Mouse (Mus musculus): ENCODE results near the gene Oard1.

Oard1 gene

DNA sequence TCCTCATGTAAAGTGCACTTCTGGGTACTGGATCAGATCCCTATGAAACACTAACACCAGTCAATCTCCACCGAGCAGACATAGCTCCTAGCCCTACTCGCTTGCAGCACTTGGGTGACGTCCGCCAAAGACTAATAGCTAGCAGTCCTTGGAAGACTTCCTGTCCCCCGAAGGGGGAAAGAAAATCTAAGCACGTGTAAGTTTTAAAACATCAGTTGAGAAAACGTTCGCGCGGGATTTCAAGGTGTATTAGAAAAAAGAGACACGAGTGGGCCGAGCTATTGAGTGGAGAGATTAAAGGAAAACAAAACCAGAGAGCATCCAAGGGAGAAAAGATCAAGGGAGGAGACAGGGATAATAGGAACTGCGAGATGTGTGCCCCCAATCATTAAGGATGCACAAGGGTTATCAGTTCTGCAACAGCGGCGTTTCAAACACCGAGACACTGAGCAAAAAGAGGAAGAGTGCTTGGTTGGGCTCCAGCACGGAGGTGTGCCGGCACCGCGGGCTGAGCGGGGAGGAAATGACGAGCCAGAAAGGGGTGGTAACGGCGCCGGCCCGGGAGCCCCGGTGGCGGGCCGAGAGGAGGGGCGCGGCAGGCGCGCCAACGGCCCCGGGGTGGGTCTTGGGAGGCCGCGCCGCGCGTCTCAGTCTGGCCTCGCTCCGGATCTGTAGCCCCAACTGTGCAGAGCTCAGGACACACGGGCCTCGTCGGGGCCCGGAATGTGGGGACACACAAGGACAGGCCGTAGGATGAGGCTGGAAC, 1.1 kb upstream of the Oard1 start:
- DNase-seq = peak; percentile 85 to 87

DNA sequence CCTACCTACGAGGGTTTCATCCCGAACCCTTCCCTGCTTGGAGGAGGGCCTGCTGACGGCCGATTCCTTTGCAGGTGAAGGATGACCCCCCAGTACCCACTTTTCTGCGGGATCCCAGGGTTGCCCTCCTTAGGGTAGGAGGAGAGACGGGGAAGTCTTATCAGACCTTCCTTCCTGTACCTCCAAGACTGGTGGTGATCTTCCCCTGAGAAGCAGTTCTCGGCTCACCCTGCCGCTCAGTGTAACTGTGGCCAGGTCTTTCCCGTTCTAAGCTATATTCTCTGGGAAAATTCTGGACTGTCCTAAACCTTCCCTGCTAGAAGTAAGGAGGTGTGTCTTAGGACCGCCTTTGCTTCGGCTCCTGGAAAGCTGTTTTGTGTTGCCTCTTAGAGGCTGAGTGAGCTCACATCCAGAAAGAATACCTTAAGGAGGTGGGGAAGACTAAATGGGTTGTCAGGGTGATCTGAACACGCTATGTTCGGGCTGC, 528 bp downstream of the Oard1 start:
- no peak for DNase-seq

DNA sequence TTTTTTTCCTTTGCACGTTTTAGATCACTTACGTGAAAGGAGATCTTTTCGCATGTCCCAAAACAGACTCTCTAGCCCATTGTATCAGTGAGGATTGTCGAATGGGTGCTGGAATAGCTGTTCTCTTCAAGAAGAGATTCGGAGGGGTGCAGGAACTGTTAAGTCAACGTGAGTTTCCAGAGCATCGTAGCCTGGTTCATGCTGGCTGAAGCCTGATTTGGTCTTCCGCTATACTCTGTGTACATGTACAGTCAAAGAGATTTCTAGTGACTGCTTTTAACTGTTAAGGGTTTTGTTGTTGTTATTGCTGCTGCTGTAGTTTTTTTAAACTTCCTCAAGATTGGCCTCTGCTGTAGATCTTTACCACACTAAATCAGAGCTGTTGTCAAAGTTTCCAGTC, 1.4 kb downstream of the Oard1 start:
- DNase-seq = no peak

DNA sequence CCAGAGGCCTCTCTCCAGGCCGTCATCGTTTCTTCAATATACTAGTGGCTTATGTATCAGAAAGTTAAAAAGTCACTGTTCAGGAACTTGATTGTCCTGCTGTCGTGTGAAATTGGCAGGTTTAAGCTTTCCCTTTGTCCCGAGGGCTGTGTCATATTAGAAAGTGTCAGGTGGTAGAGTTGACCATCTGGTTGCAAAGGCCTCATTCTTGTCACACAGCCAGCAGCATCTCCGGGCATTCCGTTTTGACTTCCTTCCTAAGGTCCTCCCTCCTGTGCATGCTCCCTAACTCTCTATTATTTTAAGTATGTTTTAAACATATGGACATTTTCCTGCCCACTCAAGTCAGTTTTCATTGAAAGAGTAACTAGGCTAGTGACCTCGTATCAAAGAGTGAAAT, 6.2 kb downstream of the Oard1 start:
- peak; percentile 75 to 77 for DNase-seq

DNA sequence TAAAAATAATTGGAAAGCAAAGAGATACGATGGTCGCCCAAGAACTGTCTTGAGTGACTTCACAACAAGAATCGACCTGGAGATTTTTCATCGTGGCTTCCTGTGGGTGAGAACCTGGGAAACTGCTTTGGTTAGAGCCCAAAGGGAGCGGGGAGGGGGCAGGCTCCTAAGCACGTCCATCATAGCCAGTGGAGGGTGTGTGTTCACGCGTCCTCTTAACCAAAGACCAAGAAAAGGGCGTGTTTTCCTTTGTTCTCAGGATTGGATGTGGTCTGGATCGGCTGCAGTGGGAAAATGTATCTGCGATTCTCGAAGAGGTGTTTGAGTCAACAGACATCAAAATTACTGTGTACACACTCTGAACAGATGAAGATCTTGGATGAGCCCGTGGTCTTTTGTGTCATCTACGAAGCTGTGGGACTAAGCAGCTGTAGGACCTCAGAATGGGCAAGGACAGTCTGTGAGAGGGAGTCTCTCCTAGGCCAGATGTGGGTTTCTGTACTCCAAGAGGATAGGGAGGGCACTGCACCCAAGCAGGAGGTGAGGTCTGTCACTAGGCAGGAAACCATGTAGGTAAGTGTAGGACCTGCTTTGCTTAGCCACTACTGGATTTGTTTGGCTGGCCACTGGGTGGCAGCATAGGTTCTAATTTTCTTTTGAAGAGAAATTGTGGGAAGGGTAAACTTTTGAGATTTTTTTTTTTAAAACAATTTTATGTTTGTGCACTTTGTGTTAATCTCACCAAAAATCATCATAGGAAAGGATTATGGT, 6.8 kb downstream of the Oard1 start:
- peak; percentile 86 for DNase-seq

DNA sequence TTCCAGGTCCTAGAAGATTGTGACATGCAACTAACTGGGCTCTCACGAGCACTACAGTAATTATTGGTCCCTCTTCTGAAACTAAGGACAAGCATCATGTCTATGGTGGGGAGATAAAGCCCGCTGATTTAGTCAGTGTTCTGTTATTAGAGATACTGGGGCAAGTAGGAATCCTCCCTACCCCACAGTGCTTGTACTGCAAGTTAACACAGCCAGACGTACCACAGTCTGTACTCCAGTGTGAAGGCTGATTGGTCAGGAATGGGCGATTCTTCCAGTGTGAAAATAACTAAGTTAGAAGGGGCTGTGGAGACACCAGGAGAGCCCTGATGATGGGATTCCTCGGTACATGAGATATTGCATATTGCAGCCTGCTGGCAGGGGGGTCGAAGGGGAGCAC, 7.7 kb downstream of the Oard1 start:
- no peak for DNase-seq

DNA sequence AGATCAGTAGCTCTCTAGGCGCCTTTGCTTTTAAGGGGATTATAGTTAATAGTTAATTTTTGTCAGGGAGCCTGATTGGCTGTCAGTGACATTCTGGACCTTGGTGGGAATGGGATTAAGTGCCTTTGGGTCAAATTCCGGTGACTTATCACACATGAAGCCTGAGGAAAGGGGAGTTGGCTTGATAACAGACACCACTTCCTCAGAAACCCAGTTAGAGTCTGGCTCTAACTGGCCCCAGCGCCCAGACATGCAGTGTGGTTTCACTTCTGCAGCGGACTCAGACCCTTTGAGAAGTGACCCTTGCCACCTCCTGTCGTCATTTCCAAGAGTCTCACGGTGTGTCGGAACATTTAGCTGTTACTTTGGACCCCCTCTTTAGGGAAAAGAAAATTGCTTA, 8.4 kb downstream of the Oard1 start:
- DNase-seq = no peak

DNA sequence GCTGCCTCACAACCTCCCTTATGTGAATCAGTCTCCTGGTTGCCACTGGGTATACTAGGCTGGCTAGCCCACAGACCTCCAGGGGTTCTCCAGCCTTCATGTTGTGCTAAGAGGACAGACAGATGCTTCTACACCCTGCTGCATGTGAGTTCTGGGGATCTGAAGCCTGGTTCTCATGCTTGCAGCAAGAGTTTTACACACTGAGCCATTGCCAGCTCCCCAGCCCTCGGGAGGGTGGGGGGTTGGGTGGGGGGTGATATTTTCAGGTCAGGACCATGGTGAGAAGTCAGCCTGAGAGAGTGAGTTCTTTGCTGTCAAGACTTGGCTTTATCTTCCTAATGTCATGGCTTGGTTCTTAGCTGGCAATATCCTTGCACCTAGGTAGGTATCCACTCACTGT, 9.0 kb downstream of the Oard1 start:
- DNase-seq = no peak

DNA sequence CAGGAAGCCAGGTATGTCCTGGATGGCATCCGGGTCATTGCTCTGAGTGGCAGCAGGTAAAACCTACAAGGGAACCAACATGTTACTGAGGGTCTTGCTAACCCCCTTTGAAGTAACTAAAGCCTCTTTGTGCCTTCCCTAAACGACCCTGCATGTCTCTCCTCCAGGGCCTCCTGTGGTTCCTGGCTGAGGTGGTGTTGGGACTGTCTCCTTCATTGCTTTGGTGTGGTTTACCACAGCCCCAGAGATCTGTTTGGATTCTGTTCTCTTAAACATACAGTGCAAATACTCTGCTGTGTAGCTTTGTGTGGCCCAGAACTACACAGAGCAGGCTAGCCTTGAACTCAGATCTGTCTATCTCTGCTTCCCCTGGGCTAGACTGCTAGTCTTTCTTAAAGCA, 9.8 kb downstream of the Oard1 start:
- DNase-seq = no peak

DNA sequence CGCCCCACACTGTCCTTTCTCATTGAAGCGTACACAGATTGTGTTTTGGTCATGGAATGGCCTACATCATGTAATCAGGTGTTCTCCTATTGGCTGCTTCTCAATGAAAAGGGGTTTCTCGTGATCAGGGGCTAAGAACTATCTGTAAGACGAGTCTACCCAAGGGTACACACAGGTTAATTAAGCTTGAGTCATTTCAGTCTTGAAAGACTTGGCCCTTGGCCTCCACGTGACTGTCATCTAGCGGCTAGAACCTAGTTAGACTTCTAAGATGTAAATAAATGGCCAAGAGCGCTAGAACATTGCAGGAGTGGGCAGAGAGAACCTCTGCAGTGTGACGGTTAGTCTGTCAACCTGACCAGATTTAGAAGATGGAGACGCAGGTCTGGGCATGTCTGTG, 14.4 kb downstream of the Oard1 start:
- DNase-seq = no peak

DNA sequence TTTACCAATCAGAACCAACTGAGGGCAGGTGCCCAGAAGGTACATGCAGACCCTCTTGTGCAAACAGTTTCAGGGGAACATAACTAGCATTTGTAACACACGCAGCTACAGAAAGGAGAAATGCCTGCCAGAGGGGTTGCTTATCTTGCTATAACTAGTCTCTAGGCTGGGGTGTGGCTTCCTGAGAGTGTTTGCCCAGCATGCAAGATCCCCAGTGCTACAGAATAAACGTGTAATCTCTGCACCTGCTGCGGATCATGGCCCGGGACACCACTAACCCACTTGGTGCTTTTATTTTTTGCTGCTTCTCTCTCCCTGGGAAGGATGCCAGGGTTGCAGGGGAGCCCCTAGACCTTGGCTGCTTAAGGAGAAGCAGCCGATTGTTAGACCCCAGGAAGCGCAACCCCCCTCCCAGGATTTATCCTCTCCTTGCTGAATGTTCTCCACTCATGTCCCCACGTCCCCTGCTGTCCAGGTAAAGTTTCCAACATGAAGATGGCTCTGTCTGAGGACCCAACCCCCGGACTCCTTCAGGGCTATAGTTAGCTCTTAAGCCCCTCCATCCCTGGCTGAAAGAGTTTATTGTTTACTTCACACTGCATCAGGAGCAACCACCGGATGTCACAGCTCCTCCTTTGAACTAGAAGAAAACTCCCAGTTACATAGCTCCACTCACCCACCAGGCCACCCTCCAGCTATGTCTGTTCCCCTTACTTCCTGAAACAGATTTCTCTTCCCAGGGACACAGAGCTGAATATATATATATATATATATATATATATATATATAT, 16.2 kb downstream of the Oard1 start:
- peak in 1 of 2 experiments; percentile 36 for DNase-seq

DNA sequence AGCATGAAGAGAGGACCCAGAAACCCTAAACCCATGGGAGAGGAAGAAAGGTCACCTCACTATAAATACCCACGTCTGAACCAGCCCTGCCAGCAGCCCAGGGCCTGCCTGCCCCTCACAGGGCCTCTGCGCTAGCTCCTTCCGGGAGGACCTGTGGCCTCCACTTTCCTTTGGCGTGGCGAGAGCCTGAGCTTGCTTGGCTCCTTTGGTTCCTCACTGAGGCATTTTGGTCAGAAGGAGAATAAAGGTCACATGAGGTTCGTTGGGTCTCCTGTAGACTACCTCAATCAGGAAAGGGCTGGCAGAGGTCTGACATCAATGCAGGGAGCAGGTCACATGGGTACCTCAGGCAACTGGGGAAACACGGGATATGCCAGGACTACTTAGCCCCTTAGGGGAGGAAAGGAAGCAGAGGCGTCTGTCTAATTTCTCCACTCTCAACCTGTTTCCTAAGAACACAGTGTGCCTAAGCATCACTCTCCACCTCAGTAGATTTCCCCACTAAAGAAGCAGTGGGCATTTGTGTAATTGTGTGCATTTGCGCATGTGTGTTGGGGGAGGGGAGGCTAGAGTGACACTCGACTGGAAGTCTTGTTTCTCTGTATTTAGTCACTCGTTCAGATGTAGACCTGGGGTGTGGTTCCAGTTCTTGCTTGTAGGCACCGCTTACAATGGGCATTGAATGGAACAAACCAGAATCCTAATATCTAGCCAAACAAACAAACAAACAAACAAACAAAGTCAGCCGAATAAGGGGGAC, 17.4 kb downstream of the Oard1 start:
- DNase-seq = no peak

DNA sequence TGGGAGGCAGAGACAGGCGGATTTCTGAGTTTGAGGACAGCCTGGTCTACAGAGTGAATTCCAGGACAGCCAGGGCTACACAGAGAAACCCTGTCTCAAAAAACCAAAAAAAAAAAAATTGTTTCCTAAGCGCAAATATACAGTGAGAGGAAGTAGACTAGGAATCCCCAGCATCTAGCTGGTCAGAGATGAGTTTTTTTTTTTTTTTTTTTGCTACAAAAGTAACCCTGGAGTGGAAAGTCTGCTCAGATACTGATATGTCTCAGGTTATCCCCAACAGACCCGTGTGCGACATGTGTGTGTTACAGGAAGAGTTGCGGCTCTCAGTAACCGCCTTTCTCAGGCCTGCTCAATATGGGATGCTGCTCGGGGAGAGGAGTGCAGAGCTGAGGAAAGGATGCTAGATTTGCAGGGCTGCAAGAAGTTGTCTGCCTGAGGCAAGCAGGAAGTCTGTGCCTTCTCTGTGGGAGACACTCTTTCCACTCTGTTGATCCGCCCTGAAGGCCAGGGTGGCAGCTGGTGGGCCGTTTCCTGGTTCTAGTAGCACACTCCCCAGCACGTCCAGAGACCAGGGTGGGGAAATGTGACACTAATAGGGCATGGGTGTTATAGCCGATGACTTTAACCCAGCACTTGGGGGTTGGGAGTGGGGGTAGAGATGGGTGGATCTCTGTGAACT, 18.2 kb downstream of the Oard1 start:
- DNase-seq = no peak

DNA sequence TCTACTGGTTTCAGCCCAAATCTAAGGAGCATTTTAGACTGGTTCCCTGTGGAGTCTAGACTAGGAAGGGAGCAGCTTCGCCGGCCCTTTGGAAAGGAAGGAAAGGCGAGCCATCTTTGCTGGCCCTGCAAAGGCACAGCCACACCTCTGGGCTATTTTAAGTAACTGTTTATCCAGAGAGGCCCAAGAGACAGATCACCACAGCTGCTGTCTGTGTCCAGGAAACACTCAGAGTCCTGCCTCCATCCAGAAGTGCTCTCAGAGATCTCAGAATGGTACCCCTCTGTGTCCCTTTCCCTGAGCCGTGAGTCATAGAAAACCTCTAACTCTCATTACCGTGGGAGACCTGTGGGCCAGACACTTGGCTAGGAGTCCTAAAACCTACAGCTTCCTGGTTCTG, 20.6 kb downstream of the Oard1 start:
- no peak for DNase-seq

DNA sequence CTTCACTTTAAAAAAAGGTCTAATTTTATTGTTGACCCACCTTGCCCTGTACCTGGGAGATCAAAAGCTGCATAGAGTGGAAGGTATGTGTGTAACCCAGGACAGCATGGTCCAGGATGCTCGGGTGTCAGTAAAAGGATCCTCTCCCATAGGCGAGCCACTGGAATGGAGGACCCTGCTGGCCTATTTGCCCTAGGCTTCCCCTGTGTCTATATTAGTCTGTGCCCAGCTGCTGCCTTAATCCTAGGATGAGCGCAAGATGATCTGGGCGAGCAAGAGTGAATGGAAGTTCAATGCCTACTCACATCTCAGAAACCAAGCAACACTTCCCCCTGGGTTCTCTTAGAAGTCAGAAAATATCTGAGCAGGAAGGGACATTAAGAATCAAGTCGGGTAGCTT, 21.2 kb downstream of the Oard1 start:
- no peak for DNase-seq

DNA sequence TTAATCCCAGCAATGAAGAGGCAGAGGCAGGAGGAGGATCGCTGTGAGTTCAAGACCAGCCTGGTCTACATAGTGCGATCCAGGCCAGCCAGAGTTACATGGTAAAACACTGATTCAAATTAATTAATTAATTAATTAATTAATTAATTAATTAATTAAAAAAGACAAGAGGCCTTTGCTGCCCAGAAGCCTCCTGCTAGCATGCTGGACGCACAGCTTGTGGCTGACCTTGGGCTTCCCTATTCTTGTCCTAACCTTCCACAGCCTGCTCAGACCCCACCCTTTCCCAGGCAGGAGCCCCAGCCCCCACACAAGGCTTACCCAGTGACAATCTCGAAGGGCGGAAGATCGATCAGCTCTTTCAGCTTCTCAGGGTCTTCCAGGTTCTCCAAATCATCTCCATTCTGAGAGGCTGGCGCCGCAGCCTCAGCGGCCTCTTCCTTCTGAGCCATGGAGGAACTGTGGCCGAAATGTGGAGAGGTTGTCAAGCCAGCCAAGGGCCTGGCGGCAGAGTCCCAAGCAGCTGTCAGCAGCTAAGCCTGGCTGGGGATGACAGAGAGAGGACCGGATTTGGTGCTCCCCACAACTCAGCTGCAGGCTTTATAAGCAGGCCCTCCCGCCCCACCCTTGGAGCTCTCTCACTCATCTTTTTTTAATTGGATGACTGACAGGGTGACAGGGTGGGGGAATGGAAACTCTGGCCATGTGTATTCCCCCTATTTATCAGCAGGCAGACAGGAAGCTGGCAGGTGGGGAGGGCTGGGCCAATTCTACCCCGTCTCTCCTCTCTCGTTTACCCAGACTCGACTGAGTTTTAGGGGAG, 22.6 kb downstream of the Oard1 start, which contains the start of gene Apobec2:
Gene Apobec2, minus strand, starts transcription at position 773 of the 823 bp plus-strand sequence.
- peak; percentile 62 to 70 for DNase-seq

DNA sequence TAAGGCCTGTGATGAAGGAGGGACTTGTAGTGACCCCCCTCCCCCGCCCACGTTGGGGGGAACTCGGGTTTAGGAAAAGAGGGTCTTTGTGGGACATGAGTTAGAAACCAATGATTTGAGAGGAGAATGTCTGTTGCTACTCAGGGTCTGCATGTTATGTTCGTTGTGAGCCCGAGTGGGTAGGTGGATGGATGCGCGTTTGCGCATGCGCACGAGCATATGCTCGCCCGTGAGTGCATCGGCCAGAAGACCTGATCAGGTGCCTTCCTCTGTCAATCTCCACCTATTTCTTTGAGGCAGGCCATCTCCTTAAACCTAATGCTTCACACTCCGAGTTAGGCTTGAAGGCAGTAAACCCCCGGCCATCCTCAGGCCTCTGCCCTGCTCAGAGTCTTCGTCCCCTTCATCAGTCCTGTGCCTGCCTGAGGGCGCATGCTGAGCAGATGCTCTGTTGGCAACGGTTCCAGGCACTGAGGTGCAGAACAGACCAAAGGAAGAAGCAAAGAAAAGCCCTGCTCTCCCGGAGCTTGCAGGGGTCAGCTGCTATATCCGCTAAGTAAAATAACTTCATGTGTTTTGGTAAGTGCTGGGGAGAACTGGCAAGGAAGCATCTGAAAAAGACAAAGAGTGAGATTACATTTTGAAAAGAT, 23.3 kb downstream of the Oard1 start:
- peak; percentile 69 to 81 for DNase-seq

DNA sequence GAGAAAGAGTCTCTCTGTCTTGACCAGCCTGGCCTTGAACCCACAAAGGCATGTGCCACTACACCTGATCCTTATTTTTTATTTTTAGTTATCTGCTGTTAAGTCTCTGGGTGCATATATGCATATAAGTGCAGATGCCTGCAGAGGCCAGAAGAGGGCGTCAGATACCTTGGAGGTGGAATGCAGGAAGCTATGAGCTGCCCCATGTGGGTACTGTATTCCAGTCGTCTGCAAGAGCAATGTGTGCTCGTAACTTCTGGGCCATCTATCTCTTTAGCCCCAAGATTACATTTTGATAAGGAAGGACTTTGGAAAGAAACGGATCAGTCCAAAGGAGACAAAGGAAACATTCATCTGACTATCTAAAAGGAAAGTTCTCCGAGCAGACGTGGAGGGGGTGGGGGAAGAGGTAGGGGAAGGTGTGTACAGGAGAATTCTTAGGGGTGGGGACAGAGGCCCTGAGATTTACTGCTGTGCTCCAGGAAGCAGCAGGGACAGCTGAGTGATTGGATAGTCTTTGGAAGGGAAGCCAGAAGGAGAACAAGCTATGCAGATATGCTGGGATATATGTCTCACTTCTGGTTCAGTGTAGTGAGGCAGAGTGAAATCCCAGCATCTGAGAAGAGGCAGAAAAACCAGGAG, 24.0 kb downstream of the Oard1 start:
- no peak for DNase-seq

DNA sequence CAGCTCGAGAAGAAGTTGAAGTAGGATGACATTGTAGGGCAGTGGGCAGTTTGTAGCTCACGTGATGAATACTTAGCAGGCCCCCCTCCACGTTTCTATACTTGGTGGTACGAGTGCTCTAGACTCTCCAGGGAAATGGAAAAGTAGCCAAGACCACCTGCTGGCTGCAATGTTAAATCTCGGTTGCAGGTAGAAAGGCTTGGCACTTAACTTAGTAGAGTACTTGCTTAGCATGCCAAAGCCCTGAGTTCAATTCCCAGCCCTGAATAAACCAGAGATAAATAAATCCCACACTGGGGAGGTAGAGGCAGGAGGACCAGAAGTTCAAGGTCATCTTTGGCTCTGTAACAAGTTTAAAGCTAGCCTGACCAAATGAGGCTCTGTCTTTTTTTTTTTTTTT, 24.7 kb downstream of the Oard1 start:
- DNase-seq = no peak

DNA sequence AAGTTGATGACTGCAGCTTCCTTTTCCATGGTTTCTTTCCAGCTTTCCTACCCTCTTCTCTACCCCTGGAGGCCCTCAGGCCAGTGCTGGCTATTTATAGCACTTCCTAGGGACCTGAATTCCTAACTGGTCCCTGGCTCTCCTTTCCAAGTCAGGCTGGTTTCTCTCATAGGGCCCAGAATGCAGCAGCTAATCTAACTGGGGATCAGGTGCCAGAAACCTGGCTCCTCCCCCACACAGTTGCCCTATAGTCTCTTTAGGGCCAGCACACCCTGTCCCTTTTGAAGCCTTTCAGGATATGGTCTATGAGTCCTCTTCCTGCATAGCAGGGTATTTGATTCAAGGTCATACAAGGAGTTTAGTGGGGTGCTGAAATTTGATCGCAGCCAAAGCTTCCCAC, 26.7 kb downstream of the Oard1 start:
- DNase-seq = no peak
